Mouse (Mus musculus): ENCODE results near the gene Rhbdl2.

The Rhbdl2 gene

DNA sequence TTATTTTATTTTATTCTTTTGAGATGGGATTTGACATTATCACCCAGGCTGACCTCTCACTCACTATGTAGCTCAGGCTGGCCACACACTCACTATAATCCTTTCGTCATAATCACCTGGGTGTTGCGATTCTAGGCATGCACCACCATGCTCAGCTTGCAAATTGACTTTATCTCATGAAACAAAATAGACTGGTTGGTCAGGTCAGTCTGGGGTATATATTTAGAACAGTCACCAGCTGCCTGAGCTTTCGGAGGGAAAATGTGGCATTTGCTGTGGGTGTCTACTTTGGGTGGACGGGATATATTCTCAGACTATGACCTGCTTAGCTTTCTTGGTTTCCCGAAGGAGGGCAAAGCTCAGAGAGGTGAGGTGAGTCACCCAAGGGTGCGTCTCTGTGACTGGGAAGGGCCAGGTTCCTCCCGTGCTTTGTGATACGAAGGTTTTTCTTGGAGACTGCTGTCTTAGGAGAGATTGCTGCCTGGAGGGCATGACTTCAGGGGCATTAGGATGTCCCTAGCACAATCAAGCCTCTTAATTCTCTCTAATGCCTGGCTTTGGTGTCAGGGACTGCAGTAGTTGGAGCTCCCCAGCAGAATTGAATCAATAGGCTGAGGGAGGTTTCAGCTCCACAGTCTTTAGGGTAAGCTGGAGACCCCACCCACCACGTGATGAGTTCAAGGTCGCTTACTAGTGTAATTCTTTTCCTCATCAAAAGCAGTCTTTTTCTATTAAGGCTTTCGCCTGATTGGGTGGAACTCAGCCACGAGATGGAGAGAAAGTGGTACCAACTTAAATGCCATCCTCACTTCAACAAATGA lies 23.0 kb downstream of the Rhbdl2 start:
- in situ Hi-C loops (cut with MboI, MseI): no loop called here

- in situ Hi-C loops (cut with MboI, MseI): no loop called here
Measured at GRCm38 (mm10) chr4:123812525-123812924, 24.9 kb downstream of the Rhbdl2 start.

DNA sequence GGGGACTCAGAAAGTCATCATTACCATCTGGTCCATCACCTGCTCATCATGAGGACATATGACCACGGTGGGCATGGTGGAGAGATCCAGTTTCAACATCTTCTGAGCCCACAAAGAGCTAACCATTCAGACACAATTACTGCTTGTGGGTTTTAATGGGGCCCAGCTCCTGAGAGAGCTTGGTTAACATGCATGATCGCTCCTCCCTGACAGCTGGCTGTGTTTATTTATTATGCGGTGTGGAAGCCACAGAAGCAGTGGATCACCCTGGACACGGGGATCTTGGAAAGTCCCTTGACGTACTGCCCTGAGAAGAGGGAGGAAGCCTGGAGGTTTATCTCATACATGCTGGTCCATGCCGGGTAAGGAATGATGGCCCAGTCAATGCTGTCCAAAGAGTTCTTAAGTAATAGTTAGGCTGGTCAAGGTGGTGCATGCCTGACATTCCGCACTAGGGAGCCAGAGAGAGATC lies 26.4 kb downstream of the Rhbdl2 start:
- in situ Hi-C loops (cut with MboI, MseI): no loop called here

GRCm38 (mm10) chr4:123819093-123819610 lies 31.5 kb downstream of the Rhbdl2 start:
- in situ Hi-C loops (cut with MboI, MseI): no loop called here

GRCm38 (mm10) chr4:123842126-123842525 lies 54.5 kb downstream of the Rhbdl2 start:
- in situ Hi-C loops (cut with MboI, MseI): no loop called here

DNA sequence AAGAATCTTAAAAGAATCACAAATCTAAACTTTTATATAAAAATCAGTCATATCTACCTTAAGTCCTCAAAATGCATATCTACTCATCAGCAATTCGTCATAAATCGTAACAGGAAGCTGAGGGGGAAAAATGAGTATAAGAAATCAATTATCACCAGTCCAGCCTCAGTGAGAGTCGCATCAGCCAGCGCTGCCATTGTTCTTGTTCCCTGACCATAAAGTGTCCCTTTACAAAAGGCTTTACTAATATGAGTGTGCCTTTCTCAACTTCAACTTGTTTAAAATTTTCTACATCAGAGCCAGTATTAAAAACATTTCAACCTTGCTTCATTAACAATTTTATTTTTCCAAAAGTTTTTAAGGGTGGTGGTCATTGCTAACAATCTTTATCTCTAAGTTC lies 69.2 kb downstream of the Rhbdl2 start:
- in situ Hi-C loops (cut with MboI, MseI): no loop called here

- in situ Hi-C loops (cut with MboI, MseI): no loop called here
Measured at GRCm38 (mm10) chr4:123858090-123858489, 70.4 kb downstream of the Rhbdl2 start.

DNA sequence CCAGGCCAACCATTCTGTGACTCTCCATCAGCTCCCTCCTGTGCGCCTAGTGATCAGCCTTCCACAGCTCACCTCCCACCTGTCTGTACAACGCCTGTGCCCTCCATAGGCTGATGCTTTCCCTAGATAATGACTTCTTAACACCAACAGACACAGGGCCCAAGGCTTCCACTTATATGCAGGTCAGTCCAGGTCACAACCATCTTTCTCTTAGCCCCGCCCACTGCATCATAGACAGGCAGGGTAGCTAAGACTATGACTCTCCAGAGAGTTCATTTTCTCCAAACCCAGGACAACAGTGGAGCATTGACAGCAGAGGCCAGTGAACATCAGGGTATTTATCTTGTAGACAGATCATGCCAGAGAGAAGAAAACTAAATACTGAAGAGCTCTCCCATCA lies 71.7 kb downstream of the Rhbdl2 start, which contains the start of gene 4933427I04Rik:
Gene 4933427I04Rik, plus strand, starts transcription at position 301 of the 400 bp plus-strand sequence.
- in situ Hi-C loops (cut with MboI, MseI): no loop called here

- in situ Hi-C loops (cut with MboI, MseI): no loop called here
Measured at GRCm38 (mm10) chr4:123859803-123860202, 72.1 kb downstream of the Rhbdl2 start.

- in situ Hi-C loops (cut with MboI, MseI): no loop called here
Measured at GRCm38 (mm10) chr4:123860621-123861020, 72.9 kb downstream of the Rhbdl2 start.

All from T-helper 17 cell (primary cell).